12 mouse cellular contexts compared by ENCODE assay signal in genomic region chr6:53906051-53906462, GRCm38 (mm10).
A peak's percentile ranks its signal among the peaks of the same experiment; 100 is the strongest.
DNase-seq lines count a peak whose midpoint lies in the region; ATAC-seq lines count a peak whose summit lies in the region.
"Had no signal": no experiment of that assay in that cellular context is flagged by ENCODE, and none has a peak within 500 bp of the region (broad histone marks: within the 10 kb centered on the region; RNA-seq: fewer than 3 reads in every experiment).

No protein-coding gene starts in this region.

- H3K4me1 ChIP-seq in forebrain, embryonic 10.5 days, result peaks cover 64% of the 10 kb centered on the region
- H3K4me1 ChIP-seq in forebrain, embryonic 13.5 days, result peaks cover 30% of the 10 kb centered on the region

- no peaks in the 10 kb centered on the region for H3K36me3 ChIP-seq in forebrain, embryonic 10.5 days (replicated peaks)
- no peaks in the 10 kb centered on the region for H3K36me3 ChIP-seq in forebrain, embryonic 13.5 days (ENCODE audit: poor library complexity, severe bottlenecking)
- H3K36me3 ChIP-seq: stomach, embryonic 15.5 days had no signal

- H3K9me3 ChIP-seq in forebrain, embryonic 10.5 days, result no peaks in the 10 kb centered on the region
- no peaks in the 10 kb centered on the region for H3K9me3 ChIP-seq in forebrain, embryonic 13.5 days (replicated peaks)
- H3K9me3 ChIP-seq: stomach, embryonic 15.5 days had no signal

- no peak overlapping the region for H3K9ac ChIP-seq in forebrain, embryonic 13.5 days
- H3K9ac ChIP-seq: stomach, embryonic 15.5 days had no signal

- H3K27ac ChIP-seq in forebrain, embryonic 10.5 days, result peak overlapping the region; percentile 33; the same call in 1 of the 2 replicates
- no peak overlapping the region for H3K27ac ChIP-seq in forebrain, embryonic 13.5 days

- peaks cover 11% of the 10 kb centered on the region; the same call in 1 of the 2 replicates for H3K27me3 ChIP-seq in forebrain, embryonic 10.5 days (ENCODE audit: poor library complexity, severe bottlenecking)
- H3K27me3 ChIP-seq in forebrain, embryonic 13.5 days, result no peaks in the 10 kb centered on the region; the same call in 1 of the 2 replicates
- H3K27me3 ChIP-seq: stomach, embryonic 15.5 days had no signal

- no peak overlapping the region for H3K4me2 ChIP-seq in forebrain, embryonic 13.5 days
- H3K4me2 ChIP-seq: stomach, embryonic 15.5 days had no signal

- DNase-seq in forebrain, embryonic 10.5 days (ENCODE audit: extremely low spot score, low spot score), result no peak
- DNase-seq in kidney, adult 9 months, result peak; percentile 10
- DNase-seq in kidney, postnatal 36 days, result no peak
- peak; percentile 21 for DNase-seq in kidney, postnatal 10 days
- peak; percentile 57 for DNase-seq in lung, postnatal 10 days
- no peak for DNase-seq in layer of hippocampus, adult 9-10 months (ENCODE audit: low spot score)
- DNase-seq in right cerebral cortex, postnatal 25 days, result no peak
- DNase-seq: adrenal gland, postnatal 14 days; cerebellum, postnatal 36 days; right cerebral cortex, postnatal 4 days had no signal

- 88% methylated on average over 1 of the region's 1 CpGs for WGBS in forebrain, embryonic 10.5 days
- WGBS in forebrain, embryonic 13.5 days, result 77% methylated on average over 1 of the region's 1 CpGs

- H3K4me3 ChIP-seq in forebrain, embryonic 10.5 days, result no peak overlapping the region
- H3K4me3 ChIP-seq in forebrain, embryonic 13.5 days, result no peak overlapping the region
- H3K4me3 ChIP-seq: stomach, embryonic 15.5 days had no signal

- ATAC-seq in forebrain, embryonic 13.5 days, result no peak

Comparison
In these comparisons a context has a peak if more than half of its experiments do, and no peak if none do; other contexts are left out.
1. DNase-seq: peak in kidney, adult 9 months (single experiment), kidney, postnatal 10 days (single experiment) and lung, postnatal 10 days (single experiment); none in forebrain, embryonic 10.5 days (single experiment), kidney, postnatal 36 days (0 of 2), layer of hippocampus, adult 9-10 months (single experiment) and right cerebral cortex, postnatal 25 days (single experiment).